In the genomic region with DNA sequence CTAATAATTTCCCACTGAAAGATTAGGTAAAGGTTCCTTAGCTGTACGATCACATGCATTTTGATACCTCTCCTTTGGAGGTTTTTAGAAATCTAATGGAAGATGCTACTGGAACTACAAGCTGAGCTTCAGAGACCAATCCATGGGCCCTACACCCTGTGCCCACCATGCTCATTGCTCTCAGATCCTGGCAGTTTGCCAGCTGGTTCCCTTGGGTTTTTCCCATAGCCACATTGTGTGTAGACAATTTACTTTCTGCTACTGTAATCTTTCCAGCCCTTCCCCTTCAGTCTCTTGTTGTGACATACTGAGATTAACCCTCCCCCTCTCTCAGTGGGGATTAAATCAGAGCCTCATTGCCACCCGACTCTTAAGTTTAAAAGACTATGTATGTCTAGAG, we compare ENCODE assay signal across 17 mouse cellular contexts. TPM values are rescaled to one million over a fixed set of nuclear protein-coding genes. Genes with fewer than 3 reads are reported as not detected.
A peak's percentile ranks its signal among the peaks of the same experiment; 100 is the strongest.
DNase-seq lines count a peak whose midpoint lies in the region.
"Had no signal": no experiment of that assay in that cellular context is flagged by ENCODE, and none has a peak within 500 bp of the region (broad histone marks: within the 10 kb centered on the region; RNA-seq: fewer than 3 reads in every experiment).

No protein-coding gene starts in this region.

- DNase-seq in cerebellum, postnatal 14 days: peak; percentile 33 to 52
- DNase-seq in cerebellum, adult 18-20 months: no peak
- DNase-seq in left cerebral cortex, postnatal 4 days: peak; percentile 49
- no peak for DNase-seq in left cerebral cortex, postnatal 25 days (ENCODE audit: low spot score in 2 of 2)
- DNase-seq in testis, postnatal 10 days (ENCODE audit: low spot score): peak; percentile 47
- DNase-seq in testis, postnatal 14 days (ENCODE audit: low spot score): no peak
- no peak for DNase-seq in right cerebral cortex, postnatal 36 days (ENCODE audit: low spot score in 2 of 2)
- DNase-seq: adrenal gland, adult 2 months; adrenal gland, postnatal 14 days; B cell, adult 2 months; cerebellum, adult 11-12 months; cerebellum, adult 9-11 months; gastrocnemius, postnatal 25 days; heart, adult 18-20 months; heart, postnatal 10 days; heart, postnatal 36 days had no signal

- intact Hi-C loops in left cerebral cortex, postnatal 4 days (cut with DNase I): no loop called here
- intact Hi-C loops in left cerebral cortex, postnatal 25 days (cut with DNase I): no loop called here

RNA-seq across cellular contexts. Expression of a gene that starts 11.6 kb away (rescaled TPM):
- total RNA-seq in left cerebral cortex, postnatal 4 days (2021): 100 to 1,000 TPM; 140 to 147 TPM
- 100 to 1,000 TPM; 120 to 121 TPM for total RNA-seq in left cerebral cortex, postnatal 25 days (2021)
- total RNA-seq: CH12.LX had no signal

Comparison
In these comparisons a context has a peak if more than half of its experiments do, and no peak if none do; other contexts are left out.
1. DNase-seq: peak in cerebellum, postnatal 14 days (2 of 2), left cerebral cortex, postnatal 4 days (single experiment) and testis, postnatal 10 days (single experiment); none in cerebellum, adult 18-20 months (0 of 2), left cerebral cortex, postnatal 25 days (0 of 2), testis, postnatal 14 days (single experiment) and right cerebral cortex, postnatal 36 days (0 of 2).